In genomic region chr5:125607146-125607545, GRCm38 (mm10) we compare ENCODE assay signal across 27 mouse cellular contexts.
DNase-seq lines count a peak whose midpoint lies in the region; TF ChIP-seq lines count a peak whose summit lies in the region.
"Had no signal": no experiment of that assay in that cellular context is flagged by ENCODE, and none has a peak within 500 bp of the region (broad histone marks: within the 10 kb centered on the region; RNA-seq: fewer than 3 reads in every experiment).

No protein-coding gene starts in this region.

- H3K4me3 ChIP-seq in layer of hippocampus, adult 2 months: no peak overlapping the region
- H3K4me3 ChIP-seq: embryonic facial prominence, embryonic 12.5 days; embryonic facial prominence, embryonic 15.5 days; forebrain, embryonic 12.5 days; forebrain, embryonic 15.5 days; heart, adult 2 months; heart, embryonic 10.5 days; heart, embryonic 13.5 days had no signal

- TF ChIP-seq CTCF in layer of hippocampus, adult 2 months (conservative IDR thresholded peaks at IDR 0.05): no peak

- peak; percentile 37 for DNase-seq in kidney, adult 18-20 months
- no peak for DNase-seq in kidney, postnatal 4 days
- DNase-seq in layer of hippocampus, adult 2 months (ENCODE audit: low spot score in 2 of 2): no peak
- DNase-seq in layer of hippocampus, adult 9-11 months: no peak
- DNase-seq in kidney, adult 9 months: peak; percentile 75
- DNase-seq in kidney, postnatal 25 days: peak; percentile 36 to 67
- DNase-seq in thymus, postnatal 25 days: no peak
- DNase-seq in lung, postnatal 14 days: no peak
- DNase-seq: adrenal gland, adult 2 months; adrenal gland, postnatal 14 days; B cell, adult 2 months; cerebellum, adult 11 months; cerebellum, adult 2 months; cerebellum, adult 9-11 months; cerebellum, postnatal 25 days; gastrocnemius, postnatal 10 days; gastrocnemius, postnatal 36 days; heart, adult 2 months; heart, postnatal 14 days; heart, postnatal 4 days had no signal

- H3K27ac ChIP-seq in layer of hippocampus, adult 2 months: peak overlapping the region; percentile 67
- H3K27ac ChIP-seq: embryonic facial prominence, embryonic 12.5 days; embryonic facial prominence, embryonic 15.5 days; forebrain, embryonic 12.5 days; forebrain, embryonic 15.5 days; heart, adult 2 months; heart, embryonic 10.5 days; heart, embryonic 13.5 days; hindbrain, embryonic 14.5 days had no signal

Comparison
In these comparisons a context has a peak if more than half of its experiments do, and no peak if none do; other contexts are left out.
1. DNase-seq: peak in kidney, adult 18-20 months (single experiment), kidney, adult 9 months (single experiment) and kidney, postnatal 25 days (2 of 2); none in kidney, postnatal 4 days (0 of 2), layer of hippocampus, adult 2 months (0 of 2), layer of hippocampus, adult 9-11 months (single experiment), thymus, postnatal 25 days (single experiment) and lung, postnatal 14 days (single experiment).